Mouse (Mus musculus): ENCODE results near the gene Serpinb3d. TPM values are rescaled to one million over a fixed set of nuclear protein-coding genes. Genes with fewer than 3 reads are reported as not detected.
"Not testable (repeated sequence)": the region's sequence is repeated elsewhere in the genome, so short reads cannot be mapped to it uniquely, and the experiment has no call there.

The Serpinb3d gene
- total RNA-seq (2021) = not detected
- long read RNA-seq, experiment 1 = 0 reads
- long read RNA-seq, experiment 2 = 0 reads

GRCm38 (mm10) chr1:107083406-107083805, at the start of gene Serpinb3d:
TSS of gene Serpinb3d (minus strand) at chr1:107083506.
- DNase-seq = no peak
- intact Hi-C loops (cut with DNase I) = no loop called here

- DNase-seq; intact Hi-C loops (cut with DNase I): not testable (repeated sequence)
These were observed 44.1 kb upstream of the Serpinb3d start for GRCm38 (mm10) chr1:107127453-107127852.

- intact Hi-C loops (cut with DNase I) = no loop called here
- DNase-seq = no peak
These were observed 15.1 kb upstream of the Serpinb3d start for GRCm38 (mm10) chr1:107098417-107098816.

- no peak for DNase-seq
- intact Hi-C loops (cut with DNase I) = no loop called here
These were observed 31.1 kb downstream of the Serpinb3d start, which contains the start of gene Serpinb3a for GRCm38 (mm10) chr1:107052203-107052602. TSS of gene Serpinb3a (minus strand) at chr1:107052303.

GRCm38 (mm10) chr1:107034236-107034635, 49.1 kb downstream of the Serpinb3d start:
- intact Hi-C loops (cut with DNase I); DNase-seq: not testable (repeated sequence)

Other genes starting within 250 kb of the Serpinb3d start
- not detected for gene Serpinb5, start 222.3 kb downstream of the Serpinb3d start, total RNA-seq (2021)
- not detected for gene Serpinb12, start 149.1 kb downstream of the Serpinb3d start, total RNA-seq (2021)
- gene Serpinb13, start 102.5 kb downstream of the Serpinb3d start, total RNA-seq (2021) = not detected
- gene Serpinb3a, start 31.2 kb downstream of the Serpinb3d start, total RNA-seq (2021) = not detected
- not detected for gene Serpinb3b, start 194.9 kb upstream of the Serpinb3d start, total RNA-seq (2021)
- not detected for gene Serpinb3c, start 194.9 kb upstream of the Serpinb3d start, total RNA-seq (2021)